Mouse (Mus musculus) MEL (cell line): Measurements from ENCODE around the gene Fer.

Source experiments
- BHLHE40 ChIP-seq: IDR thresholded peaks from 2 replicates; pipeline ENCODE4 v1.6.1; 2012; ENCODE audit warnings: low read depth, mild to moderate bottlenecking, inconsistent platforms, low read length, improper control_type of control experiment, borderline replicate concordance
- CHD1 ChIP-seq: IDR thresholded peaks from 2 replicates; pipeline ENCODE4 v1.6.1; 2012; ENCODE audit warnings: low read depth, mild to moderate bottlenecking, inconsistent platforms, low read length, improper control_type of control experiment
- CTCF ChIP-seq, 3 experiments: IDR thresholded peaks in 2 of 3; conservative IDR thresholded peaks in 1 of 3; 2 replicates each; pipeline ENCODE4 v1.5.1; 2011 to 2012; ENCODE audit warnings: low read length in 3 of 3, low read depth in 2 of 3, mild to moderate bottlenecking in 2 of 3, improper control_type of control experiment in 1 of 3, inconsistent platforms in 1 of 3, mixed read lengths in 1 of 3, moderate library complexity in 1 of 3; ENCODE audit not compliant: control insufficient read depth in 1 of 3, insufficient read depth in 1 of 3, poor library complexity in 1 of 3, severe bottlenecking in 1 of 3
- POLR2AphosphoS2 ChIP-seq: IDR thresholded peaks from 2 replicates; pipeline ENCODE4 v1.6.1; 2011; ENCODE audit warnings: low read length, improper control_type of control experiment

DNA sequence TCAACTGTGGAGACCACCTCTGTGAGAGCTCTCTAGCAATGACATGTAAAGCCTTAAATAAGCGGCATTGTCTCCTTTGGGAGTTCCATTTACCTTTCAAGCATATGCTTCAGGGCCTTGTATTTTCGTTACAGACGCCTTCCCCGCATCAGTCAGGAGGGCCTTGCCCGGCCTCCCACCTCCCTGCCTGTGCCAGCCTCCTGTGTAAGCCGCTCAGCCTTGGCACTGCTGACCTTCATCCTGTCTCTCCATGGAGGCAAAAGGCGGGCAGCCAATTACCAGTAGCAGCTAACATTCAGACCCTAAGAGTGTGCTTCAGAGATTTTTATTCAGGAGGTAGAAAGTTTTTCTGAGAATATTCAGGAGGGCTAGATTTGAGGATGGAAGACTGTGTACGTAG, 247.0 kb downstream of the Fer start:
- TF ChIP-seq CHD1 (no peak), POLR2AphosphoS2 (no peak), BHLHE40 (no peak), CTCF (IDR thresholded peaks at IDR 0.05 in 2 of 3, conservative IDR thresholded peaks at IDR 0.05 in 1 of 3; ENCODE audit: control insufficient read depth in 1 of 3, insufficient read depth in 1 of 3, low read depth in 2 of 3, low read length in 3 of 3, poor library complexity in 1 of 3, severe bottlenecking in 1 of 3) (no peak)
